Mouse (Mus musculus) heart, adult 18-20 months (tissue): ENCODE measurements around the gene Pfkfb3. TPM values are rescaled to one million over a fixed set of nuclear protein-coding genes. Genes with fewer than 3 reads are reported as not detected.

Source experiments
- DNase-seq, 2 experiments: peaks; one replicate each; pipeline ENCODE4 v3.0.0; 2021 to 2022; ENCODE audit warnings: mixed read lengths in 1 of 2
- long read RNA-seq, 2 experiments: library from polyadenylated mRNA; stranded (forward); transcript quantifications; one replicate each; pipeline ENCODE4 v2.0.0; 2021
- total RNA-seq, 2 experiments: library from RNA; stranded (reverse); gene quantifications; 2 replicates each; pipeline ENCODE4 v1.2.3; 2021

Pfkfb3 gene
- 10 to 100 TPM; 11.3 to 23.2 TPM for total RNA-seq
- long read RNA-seq, experiment 1, partial matches to known transcripts = 1 of 2 reads
- long read RNA-seq, experiment 1, other reads (novel, unspliced or antisense) = 1 of 2 reads
- long read RNA-seq, experiment 2, partial matches to known transcripts = 1 of 1 reads
- long read RNA-seq, experiment 2, other reads (novel, unspliced or antisense) = 0 of 1 reads

DNA sequence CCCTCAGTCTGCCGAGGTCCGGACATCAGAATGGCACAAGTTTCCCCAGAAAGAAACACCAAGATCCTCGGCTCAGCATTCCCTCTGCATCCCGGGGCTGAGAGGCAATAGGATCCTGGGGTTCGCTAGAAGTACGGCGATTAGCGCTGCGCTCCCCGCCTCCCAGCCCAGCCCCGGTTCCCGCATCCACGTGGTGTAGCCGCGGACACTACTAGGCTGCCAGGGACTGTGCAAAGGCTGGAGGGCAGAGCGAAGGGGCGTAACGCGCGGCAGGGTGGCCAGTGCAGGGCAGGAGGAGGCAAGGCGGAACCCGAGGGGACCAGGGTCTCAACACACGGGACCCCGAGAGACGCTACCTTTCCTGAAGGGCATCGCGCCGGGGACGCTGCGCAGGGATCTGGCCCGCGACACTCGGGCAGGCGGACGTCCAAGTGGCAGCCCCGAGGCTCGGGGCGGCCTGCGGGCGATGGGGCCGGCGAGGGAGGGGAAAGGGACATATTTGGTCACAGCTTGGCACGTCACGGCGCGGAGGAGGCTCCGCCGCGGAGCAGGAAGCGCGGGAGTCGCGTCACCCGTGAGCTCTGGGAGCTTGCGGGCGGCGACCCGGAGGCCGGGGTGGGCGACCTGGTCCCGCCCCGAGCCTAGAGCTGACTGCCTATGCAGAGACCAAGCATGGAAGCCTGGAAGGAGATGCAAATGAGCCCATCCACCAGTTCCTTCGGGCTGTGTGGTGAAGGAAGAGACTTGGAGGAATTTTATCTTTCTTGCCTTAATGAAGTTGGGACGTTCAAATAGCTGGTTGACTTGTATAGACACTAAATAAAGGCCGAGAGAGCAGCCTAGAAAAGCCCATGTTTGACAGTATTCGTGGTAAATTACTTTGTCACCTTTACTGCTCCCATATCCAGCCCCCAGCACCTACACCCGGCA lies at the start of gene Pfkfb3:
Gene Pfkfb3, minus strand, starts transcription at position 607 of the 930 bp plus-strand sequence.
- peak; percentile 85 to 91 for DNase-seq

DNA sequence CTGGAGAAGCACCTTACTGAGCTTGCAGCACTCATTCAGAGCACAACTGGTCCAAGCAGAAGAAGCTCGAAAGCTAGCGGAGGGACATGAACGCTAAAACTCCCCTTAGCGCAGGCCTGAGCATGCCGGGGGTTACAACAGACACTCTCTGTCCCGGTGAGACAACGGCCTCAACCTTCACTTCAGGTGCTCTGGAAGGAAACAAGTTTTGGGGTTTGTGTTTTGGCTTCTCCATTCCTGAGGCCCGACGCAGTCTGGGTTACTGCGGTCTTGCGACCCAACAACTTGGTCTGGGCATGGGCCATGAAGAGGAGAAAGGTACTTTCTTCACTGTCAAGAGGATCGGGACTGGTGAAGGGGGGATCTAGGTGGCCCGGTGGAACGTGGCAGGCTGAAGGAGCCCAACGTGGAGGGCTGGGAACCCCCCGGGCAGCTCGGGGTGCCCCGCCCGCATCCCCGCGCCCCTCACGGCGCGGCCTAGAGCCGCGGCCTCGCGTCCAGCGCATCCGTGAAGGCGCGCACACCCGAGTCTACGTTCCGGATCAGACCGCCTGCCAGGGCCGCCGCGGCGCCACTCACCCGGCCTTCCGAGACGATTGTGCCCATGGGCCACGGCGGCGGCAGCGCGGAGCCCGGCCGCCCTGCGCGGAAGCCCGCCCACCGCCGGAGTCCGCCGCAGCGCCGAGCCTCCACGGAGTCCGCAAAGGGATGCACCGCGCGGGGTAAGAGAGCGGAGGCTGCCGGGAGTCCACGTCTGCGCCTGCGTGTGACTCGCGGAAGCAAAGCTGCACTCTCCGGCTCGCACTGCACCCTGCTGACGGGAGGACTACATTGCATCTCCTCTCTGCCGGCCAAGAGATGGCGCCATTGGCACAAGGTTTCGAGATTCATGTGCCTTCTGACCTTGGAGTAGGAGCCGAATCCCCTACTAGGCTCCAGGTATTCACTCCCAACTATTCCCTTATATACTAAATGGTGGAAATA lies 48.9 kb upstream of the Pfkfb3 start:
- DNase-seq = peak; percentile 95 to 99

DNA sequence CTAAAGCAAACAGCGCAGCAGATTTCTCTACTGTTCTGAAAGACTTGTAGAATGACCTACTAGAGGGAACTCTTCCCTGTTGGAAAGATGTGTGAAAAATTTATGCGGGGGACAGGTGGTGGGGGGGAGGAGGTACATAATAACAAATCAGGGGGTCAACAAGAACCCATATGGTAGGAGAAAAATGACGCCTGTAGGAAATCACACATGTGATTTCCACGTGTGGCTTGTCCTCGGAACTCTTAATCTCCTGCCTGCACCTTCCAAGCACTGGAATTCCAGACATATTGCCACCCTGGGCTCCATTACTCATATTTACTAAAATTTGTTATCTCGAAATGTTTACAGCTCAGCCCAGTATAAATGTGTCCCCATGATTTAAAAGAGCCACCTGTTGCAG lies 47.9 kb upstream of the Pfkfb3 start:
- DNase-seq = no peak

DNA sequence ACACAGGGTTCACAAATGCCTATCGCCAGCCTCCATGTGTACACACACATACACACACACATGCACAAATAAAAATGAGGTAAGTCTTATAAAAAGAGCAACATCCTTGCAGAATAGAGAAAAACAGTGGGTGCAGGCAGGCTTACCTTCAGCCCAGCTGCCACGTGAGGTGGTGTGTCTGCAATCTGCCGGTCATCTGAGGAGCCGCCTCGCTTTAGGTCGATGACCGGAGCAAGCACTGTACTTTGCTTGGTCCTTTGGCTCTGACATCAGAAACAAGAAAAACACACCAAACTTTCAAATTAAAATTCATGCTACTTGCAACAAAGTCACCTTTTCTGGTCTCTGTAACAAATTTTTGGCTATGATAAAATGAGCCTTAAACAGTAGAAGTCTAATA lies 44.0 kb upstream of the Pfkfb3 start:
- no peak for DNase-seq

DNA sequence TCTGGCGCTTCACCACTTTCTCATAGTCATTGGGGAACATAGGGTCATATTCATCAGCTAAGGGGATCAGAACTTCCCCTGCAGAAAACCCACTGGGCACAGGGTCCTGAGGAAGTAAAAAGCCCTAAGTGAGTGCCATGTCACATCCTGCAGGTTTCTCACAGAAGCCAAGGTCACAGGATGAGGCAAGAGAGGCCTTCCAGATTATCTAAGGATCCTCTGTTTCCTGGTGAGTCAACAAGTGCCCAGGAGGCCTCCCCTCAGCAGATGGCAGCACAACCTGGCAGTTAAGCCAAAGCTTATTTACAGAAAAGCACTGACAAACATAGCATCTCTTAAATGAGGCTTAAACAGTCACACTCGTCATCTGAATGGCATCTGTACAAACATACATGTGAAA lies 42.8 kb upstream of the Pfkfb3 start:
- no peak for DNase-seq

DNA sequence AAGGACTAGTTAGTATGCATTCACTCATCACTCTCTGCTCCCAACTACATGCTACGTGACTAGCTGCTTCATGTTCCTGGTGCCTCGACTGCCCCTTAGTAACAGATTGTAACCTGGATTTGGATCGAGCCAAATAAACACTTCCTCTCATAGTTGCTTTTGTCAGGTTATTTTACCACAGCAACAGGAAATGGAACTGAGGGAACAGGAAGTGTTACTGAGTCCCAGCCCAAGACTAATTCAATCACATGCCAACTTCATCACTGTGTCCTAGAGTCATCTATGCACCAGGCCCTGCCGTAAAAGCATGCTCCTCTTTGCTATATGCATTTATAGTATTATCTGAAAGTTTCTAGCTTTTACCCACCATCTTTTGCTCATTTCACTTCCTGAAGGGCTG lies 34.1 kb upstream of the Pfkfb3 start:
- DNase-seq = peak in 1 of 2 experiments; percentile 11

DNA sequence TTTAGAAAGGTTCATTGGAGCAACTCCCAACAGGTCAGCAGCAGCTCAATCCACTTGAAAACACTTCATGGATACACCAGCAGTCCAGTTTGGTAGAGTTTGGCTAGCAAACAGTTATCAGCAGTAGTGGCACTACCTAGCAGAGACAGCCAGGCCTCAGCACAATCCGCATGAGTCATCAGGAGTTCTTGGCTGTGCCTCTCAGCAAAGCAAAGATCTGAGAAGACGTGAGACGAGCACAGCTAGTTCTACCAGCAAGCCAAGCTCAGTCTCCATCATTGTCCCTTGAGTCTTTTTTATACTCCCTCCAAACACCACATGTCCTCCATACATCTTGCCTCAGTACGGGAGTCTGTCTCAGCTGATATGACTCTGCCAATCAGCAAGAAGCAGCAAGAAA lies 25.5 kb upstream of the Pfkfb3 start:
- no peak for DNase-seq

DNA sequence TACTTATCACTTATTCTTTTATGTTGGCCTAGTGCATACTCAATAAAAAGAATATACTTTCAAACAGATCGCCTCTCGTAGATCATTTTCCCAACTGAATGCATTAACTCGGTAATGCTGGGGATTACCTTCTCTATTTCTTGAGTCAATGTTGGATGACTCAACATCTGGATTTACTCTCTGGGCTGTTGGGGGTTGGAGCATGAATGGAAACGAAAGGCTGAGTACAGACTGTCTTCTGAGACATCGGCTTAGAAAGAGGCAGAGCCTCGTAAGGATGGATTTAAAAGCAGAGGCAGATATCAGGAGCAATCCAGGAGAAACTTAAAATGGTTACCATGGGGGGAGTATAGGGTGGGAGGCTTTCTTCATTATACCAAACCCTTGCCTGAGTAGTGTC lies 24.3 kb upstream of the Pfkfb3 start:
- no peak for DNase-seq

GRCm38 (mm10) chr2:11573684-11574083 lies 19.8 kb upstream of the Pfkfb3 start:
- no peak for DNase-seq

- DNase-seq = peak in 1 of 2 experiments; percentile 23
Measured at GRCm38 (mm10) chr2:11571004-11571535, 17.2 kb upstream of the Pfkfb3 start.

DNA sequence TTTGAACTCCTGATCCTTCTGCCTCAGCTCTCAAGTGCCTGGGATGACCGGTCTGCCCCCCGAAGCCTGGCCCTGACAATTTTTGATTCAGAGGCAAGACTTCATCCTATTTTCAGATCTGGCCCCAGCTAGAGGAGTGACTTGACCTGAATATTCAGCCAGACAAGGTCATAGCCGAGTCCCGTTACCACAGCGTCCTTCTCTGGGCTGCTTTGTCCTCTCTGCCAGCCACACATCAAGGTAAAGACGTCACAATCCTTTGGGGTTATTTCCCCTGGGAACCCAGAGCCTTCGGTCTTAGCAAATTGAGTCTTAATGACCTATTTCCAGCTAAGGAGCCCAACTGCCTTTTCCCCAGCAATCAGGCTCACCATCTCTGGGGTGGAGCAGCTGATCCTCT lies 14.6 kb upstream of the Pfkfb3 start:
- no peak for DNase-seq

- peak in 1 of 2 experiments; percentile 68 for DNase-seq
Measured at GRCm38 (mm10) chr2:11567781-11568362, 14.0 kb upstream of the Pfkfb3 start.

- DNase-seq = no peak
Measured at GRCm38 (mm10) chr2:11566898-11567297, 13.0 kb upstream of the Pfkfb3 start.

- no peak for DNase-seq
Measured at GRCm38 (mm10) chr2:11566241-11566640, 12.4 kb upstream of the Pfkfb3 start.

- no peak for DNase-seq
Measured at GRCm38 (mm10) chr2:11564768-11565167, 10.9 kb upstream of the Pfkfb3 start.

GRCm38 (mm10) chr2:11563256-11563655 lies 9.4 kb upstream of the Pfkfb3 start:
- no peak for DNase-seq

DNA sequence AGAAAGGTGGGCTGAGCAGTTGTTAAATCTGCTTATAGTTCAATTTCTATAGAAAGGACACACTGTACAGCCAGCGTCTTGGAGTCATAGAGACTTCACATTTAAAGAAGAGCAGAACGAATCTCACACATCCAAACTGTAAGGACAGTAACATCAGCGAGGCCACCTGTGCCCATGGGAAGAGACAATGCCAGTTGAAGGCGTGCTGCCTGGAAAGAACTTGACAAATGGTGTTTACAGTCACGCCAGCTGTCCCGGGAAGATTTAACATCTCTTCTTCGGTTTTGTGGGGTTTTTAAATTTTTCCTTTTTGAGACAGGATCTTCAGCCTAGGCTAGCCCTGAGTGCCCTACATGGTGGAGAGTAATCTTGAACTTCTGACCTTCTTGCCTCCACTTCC lies 4.8 kb upstream of the Pfkfb3 start:
- DNase-seq = no peak

DNA sequence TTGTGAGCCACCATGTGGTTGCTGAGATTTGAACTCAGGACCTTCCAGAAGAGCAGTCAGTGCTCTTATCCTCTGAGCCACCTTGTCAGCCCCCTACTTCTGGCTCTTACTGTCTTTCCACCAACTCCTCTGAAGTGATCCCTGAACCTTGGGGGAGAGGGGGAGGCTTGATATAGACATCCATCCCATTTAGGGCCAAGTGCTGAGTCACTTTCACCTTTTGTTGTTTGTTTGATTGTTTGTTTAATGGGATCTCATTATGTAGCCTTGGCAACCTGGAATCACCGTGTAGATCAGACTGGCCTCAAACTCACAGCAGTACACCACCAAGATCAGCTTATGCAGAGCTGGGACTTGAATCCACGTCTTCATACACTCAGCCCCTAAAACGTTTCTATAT lies 3.4 kb upstream of the Pfkfb3 start:
- no peak for DNase-seq

GRCm38 (mm10) chr2:11555316-11555715 lies 1.4 kb upstream of the Pfkfb3 start:
- no peak for DNase-seq

DNA sequence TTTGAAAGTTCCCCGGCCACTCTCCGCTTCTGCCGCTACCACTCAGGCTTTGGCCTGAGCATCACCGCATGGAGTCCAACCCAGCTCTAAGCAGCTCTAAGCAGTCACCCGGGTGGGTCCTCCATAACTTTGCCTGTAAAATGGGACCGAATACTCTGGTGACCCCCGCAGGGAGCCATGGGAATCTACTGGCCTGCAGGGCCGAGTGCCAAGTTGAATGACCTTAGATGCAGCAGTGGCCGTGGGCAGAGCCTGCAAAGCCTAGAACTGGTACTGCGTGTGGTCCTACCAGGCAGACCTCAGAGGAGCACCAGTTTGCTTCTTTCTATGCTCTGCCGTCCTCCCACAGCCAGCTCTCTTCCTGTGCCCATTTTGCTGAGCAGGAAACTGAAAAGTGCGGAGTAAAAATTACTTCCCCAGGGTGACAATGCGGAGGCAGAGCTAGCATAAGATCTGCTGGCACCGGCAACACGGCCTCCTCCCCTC lies 868 bp downstream of the Pfkfb3 start:
- DNase-seq = peak; percentile 39 to 56

DNA sequence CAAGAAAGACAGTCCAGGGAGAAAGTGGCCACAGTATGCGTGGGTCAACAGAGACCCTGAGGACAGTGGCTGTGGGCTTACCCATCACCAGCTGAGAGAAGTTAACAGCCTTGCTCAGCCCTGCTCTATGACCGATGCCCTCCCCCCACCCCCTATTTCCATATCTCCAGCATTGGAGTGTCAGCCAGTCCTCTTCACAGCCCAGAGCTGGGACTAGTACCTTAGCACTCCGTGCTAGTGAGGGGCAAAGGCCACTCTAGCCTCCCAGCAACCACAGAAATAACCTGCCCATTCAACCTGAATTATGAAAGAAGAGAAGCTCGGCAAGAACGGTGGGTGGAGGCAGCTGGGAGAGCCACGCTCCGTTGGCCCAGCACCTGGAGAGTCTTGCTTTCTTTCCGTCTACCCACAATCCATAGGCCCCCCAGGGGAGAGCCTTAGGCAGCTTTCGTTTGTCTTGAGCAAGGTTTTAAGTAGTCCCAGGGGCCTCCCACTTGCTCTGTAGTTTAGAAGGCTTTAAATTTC lies 1.5 kb downstream of the Pfkfb3 start:
- no peak for DNase-seq
